Mouse (Mus musculus): ENCODE measurements around the gene Olfr94.

- TF ChIP-seq CTCF (IDR thresholded peaks at IDR 0.05; ENCODE audit: control insufficient read depth, insufficient read depth, insufficient read length) (no peak), MYOG (IDR thresholded peaks at IDR 0.05; ENCODE audit: control insufficient read depth, extremely low read depth, insufficient read length) (no peak), MYOD1 (IDR thresholded peaks at IDR 0.05; ENCODE audit: control insufficient read depth, insufficient read length, low read depth) (no peak)
Observed at GRCm38 (mm10) chr17:37219846-37220245, 19.1 kb upstream of the Olfr94 start, which contains the start of gene Olfr96.

Data from C2C12 (cell line).